Mouse (Mus musculus) embryonic stem cell, embryonic (primary cell): ENCODE data around the gene Fam122c.

ENCODE experiments used
- CTCF ChIA-PET, 4 experiments: fragments of 300-600 bp in 2 of 4; fragments of 350-600 bp in 2 of 4; sonication (Branson Sonifier 250); formaldehyde crosslinking; loops; one replicate each; lab custom pipeline; 2022; ENCODE audit warnings: inconsistent platforms in 2 of 4; lab: Charles Lee
- POLR2A ChIA-PET, 4 experiments: fragments of 300-600 bp in 2 of 4; fragments of 350-600 bp in 2 of 4; sonication (Branson Sonifier 250); formaldehyde crosslinking; loops; one replicate each; lab custom pipeline; 2022; ENCODE audit warnings: antibody characterized with exemption in 4 of 4, inconsistent platforms in 1 of 4; lab: Charles Lee

Fam122c gene

GRCm38 (mm10) chrX:53341531-53341930 is 68.3 kb downstream of the Fam122c start:
- ChIA-PET CTCF (interaction anchor here in 2 of 4 experiments (0.5 kb wide), 2 partner anchors 19 to 23 kb away, joined by 4 to 6 read pairs; no protein-coding TSS in a partner anchor), POLR2A (interaction anchor here in 1 of 4 experiments (0.7 kb wide), 1 partner anchor 266 kb away, joined by 3 read pairs; the partner anchor contains the start of gene Rtl8c)

- POLR2A ChIA-PET: no interaction called here
- CTCF ChIA-PET: no interaction called here
Measured at GRCm38 (mm10) chrX:53348374-53348773, 75.2 kb downstream of the Fam122c start.

DNA sequence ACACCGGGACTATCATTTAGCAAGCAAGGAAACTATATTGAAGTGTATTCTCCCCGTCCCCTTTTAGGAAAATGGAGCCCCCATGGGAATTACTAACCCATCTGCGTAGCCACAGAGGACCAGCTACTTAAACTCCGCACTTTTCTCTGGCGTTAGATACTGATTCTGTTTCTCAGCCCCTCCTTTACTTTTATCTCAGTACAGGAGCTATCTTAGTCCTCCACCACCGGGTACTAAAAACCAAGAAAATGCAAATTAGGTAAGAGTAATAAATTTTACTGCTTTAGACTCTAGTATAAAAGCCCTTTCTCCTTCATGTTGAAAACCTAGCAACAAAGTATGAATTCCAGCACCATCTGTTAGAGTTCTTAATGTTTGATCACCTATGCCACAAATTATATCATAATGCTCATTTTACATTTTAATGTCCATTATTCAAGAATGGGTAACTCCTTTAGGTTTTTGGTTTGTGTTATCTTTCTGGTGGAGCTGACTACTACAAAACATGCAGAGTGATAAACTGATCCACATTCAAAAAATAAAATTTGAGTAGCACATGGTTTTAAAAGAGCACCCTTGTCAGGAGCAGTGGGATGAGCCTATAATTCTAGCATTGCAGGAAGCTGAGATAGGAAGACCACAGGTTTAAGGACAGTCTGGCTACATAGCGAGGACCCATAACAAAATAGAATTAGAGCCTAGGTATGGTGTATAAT is 91.6 kb downstream of the Fam122c start:
- ChIA-PET POLR2A (interaction anchor here in 1 of 4 experiments (0.5 kb wide), 1 partner anchor 94 kb away, joined by 3 read pairs; no protein-coding TSS in a partner anchor), CTCF (no interaction called here)

DNA sequence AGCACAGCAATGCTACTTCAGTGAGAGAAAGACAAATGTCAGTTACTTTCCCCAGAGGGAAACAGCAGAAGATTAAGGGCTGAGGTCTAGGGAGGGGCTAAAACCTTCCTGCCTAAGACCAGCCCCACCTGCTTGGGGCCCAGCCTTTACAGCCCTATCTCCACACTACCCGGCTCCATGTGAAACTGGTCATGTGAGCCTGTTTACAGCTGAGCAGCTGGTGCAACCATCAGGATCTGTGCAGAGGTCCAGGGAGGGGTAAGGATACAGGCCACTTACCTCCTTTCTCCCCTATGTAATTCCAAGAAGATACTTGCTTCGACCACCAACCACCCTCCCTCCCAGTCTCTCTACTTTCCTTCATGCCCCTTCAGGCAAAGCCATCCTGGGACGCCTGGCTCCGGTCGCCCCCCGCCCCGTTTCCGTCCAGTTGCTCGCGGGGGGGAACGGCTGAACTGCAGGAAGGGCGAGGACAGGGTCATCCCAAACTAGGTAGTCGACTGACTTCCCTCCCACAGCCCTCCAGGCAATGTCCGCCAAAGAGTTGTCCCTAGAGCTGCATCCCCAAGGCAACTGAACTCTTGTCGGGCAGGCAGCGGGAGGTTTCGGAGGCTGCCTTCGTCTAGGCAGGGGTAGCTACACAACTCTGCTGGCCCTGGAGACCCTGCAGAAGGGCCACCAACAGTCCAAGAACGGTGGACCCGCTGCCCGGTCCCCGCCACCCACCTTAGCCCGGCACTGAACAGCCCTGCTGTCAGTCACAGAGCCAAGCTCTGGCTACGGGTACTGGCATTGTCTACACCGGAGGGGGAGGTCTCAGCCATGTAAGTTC is 96.5 kb downstream of the Fam122c start:
- ChIA-PET POLR2A (interaction anchor here in 2 of 4 experiments (0.7 to 1.6 kb wide), 4 partner anchors 8 to 22 kb away, joined by 3 to 4 read pairs (median 4); no protein-coding TSS in a partner anchor), CTCF (no interaction called here)

DNA sequence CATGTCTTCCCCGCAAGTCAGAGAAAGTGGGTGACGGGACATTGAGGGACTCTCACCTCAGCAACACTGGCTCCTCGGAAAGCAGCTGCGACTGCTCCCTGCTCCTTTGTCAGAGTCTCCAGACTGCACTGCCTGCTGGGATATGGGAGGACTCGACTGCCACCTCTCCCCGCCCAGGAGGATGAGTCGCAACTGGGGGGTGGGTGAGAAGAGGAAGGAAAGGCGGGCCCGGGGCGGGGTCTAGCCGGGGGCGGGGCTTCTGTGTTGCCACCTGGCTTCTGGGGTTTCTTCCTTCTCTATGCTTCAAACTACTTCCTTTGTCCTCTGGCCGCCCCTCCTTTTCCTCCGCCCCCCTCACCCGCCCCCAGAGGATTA is 97.1 kb downstream of the Fam122c start, which contains the start of gene Mospd1:
Gene Mospd1 (minus strand): TSS at position 137 of the 375 bp plus-strand sequence.
- POLR2A ChIA-PET: interaction anchor here in 2 of 4 experiments (0.7 to 1.6 kb wide), 4 partner anchors 8 to 23 kb away, joined by 3 to 4 read pairs (median 4); no protein-coding TSS in a partner anchor
- CTCF ChIA-PET: interaction anchor here in 1 of 4 experiments (0.6 kb wide), 1 partner anchor 611 kb away, joined by 3 read pairs; no protein-coding TSS in a partner anchor
